Mouse (Mus musculus) midbrain, embryonic 11.5 days (tissue): ENCODE measurements at regions not wholly inside any gene's neighbourhood (a gene's known extent, or its start where the extent isn't known, plus 50 kb on each side); places are given as distances from the start of the nearest gene placed in this dataset.
A peak's percentile ranks its signal among the peaks of the same experiment; 100 is the strongest.

ENCODE experiments used
- ATAC-seq: fragments of 200-750 bp; cut with Nextera tagmentation; 2 replicates; pipeline ENCODE4 v1.8.0; 2017; ENCODE audit warnings: moderate TSS enrichment, moderate library complexity; ENCODE audit not compliant: low FRiP score
- DNase-seq: peaks from one replicate; pipeline ENCODE4 v3.0.0; 2015; ENCODE audit warnings: low spot score; ENCODE audit errors: missing footprints
- H3K27ac ChIP-seq: fragments of 300-500 bp; sonication (generic); 2 replicates; pipeline ENCODE4 v1.5.1; 2014; ENCODE audit warnings: low read depth, low read length
- H3K27me3 ChIP-seq: fragments of 300-500 bp; sonication (generic); 2 replicates; pipeline ENCODE4 v1.6.1; 2014; ENCODE audit warnings: mild to moderate bottlenecking, low read length, moderate library complexity, mixed read lengths; ENCODE audit not compliant: control insufficient read depth, insufficient read depth
- H3K36me3 ChIP-seq: fragments of 300-500 bp; sonication (generic); 2 replicates; pipeline ENCODE4 v1.6.1; 2014; ENCODE audit warnings: mild to moderate bottlenecking, low read length, moderate library complexity, mixed read lengths; ENCODE audit not compliant: control insufficient read depth, insufficient read depth
- H3K4me1 ChIP-seq: fragments of 300-500 bp; sonication (generic); 2 replicates; pipeline ENCODE4 v1.6.1; 2014; ENCODE audit warnings: low read length; ENCODE audit not compliant: control insufficient read depth, insufficient read depth
- H3K4me2 ChIP-seq: fragments of 300-500 bp; sonication (generic); 2 replicates; pipeline ENCODE4 v1.6.1; 2014; ENCODE audit warnings: mild to moderate bottlenecking, moderate library complexity
- H3K4me3 ChIP-seq: fragments of 300-500 bp; sonication (generic); 2 replicates; pipeline ENCODE4 v1.5.1; 2014; ENCODE audit warnings: low read depth, low read length
- H3K9ac ChIP-seq: fragments of 300-500 bp; sonication (generic); 2 replicates; pipeline ENCODE4 v1.6.1; 2014; ENCODE audit warnings: low read length
- H3K9me3 ChIP-seq: fragments of 300-500 bp; sonication (generic); 2 replicates; pipeline ENCODE4 v1.6.1; 2016; ENCODE audit warnings: low read length; ENCODE audit not compliant: control insufficient read depth
- WGBS: fragments of 180-500 bp; shearing (Covaris S2); extraction: QIAGEN DNeasy Blood & Tissue Kit; methylation state at CpG from one replicate; pipeline ENCODE4 v1.1.7; 2014; 5-methylcytosine and 5-hydroxymethylcytosine counted together

DNA sequence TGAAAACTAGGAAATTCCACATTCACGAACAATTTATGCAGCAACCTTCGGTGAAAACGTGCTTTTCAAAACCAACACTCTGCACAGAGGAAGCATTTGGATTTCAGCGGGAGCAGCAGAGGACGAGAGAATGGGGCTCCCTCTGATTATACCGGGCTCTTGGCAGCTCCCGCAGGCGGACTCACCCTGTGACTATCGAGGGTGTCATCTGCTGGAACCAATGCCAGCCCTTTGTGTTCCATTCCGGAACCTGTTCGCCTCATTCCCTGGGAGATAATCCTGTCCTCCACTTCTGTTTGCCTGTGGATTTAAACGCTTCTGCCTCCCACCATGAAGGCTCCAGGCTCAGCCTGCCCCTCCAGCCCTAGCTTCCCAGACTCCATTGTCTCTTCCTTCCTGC lies 77.1 kb downstream of the Utp18 start:
- DNase-seq (no peak), ATAC-seq (no peak)
- WGBS = 62% methylated on average over 12 of the region's 12 CpGs
- Histone ChIP-seq H3K9ac (no peak overlapping the region), H3K4me1 (no peaks in the 10 kb centered on the region), H3K27me3 (no peaks in the 10 kb centered on the region), H3K9me3 (no peaks in the 10 kb centered on the region), H3K36me3 (no peaks in the 10 kb centered on the region), H3K4me2 (no peak overlapping the region), H3K4me3 (no peak overlapping the region), H3K27ac (no peak overlapping the region)

DNA sequence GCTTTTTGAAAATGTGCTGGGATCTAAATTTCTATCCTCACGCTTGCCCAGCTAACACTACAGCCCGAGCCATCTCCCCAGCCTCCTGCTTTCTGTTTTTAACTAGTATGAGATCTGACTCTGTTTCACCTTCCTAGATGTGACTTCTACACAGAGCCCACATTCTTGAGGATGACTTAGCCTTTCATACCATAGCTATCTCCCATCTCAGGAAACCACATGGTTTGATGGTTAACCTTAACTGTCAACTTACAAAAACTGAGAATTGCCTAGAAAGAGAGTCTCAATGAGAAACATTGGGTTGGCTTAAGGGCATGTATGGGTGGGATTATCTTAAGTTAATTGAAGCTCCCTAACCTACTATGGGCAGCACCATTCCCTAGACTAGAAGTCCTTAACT lies 78.4 kb downstream of the Utp18 start:
- ATAC-seq = no peak
- Histone ChIP-seq H3K4me3 (no peak overlapping the region), H3K9me3 (no peaks in the 10 kb centered on the region), H3K36me3 (no peaks in the 10 kb centered on the region), H3K4me2 (no peak overlapping the region), H3K4me1 (no peaks in the 10 kb centered on the region), H3K27me3 (no peaks in the 10 kb centered on the region), H3K9ac (no peak overlapping the region), H3K27ac (no peak overlapping the region)
- 95% methylated on average over 2 of the region's 2 CpGs for WGBS
- DNase-seq = no peak

DNA sequence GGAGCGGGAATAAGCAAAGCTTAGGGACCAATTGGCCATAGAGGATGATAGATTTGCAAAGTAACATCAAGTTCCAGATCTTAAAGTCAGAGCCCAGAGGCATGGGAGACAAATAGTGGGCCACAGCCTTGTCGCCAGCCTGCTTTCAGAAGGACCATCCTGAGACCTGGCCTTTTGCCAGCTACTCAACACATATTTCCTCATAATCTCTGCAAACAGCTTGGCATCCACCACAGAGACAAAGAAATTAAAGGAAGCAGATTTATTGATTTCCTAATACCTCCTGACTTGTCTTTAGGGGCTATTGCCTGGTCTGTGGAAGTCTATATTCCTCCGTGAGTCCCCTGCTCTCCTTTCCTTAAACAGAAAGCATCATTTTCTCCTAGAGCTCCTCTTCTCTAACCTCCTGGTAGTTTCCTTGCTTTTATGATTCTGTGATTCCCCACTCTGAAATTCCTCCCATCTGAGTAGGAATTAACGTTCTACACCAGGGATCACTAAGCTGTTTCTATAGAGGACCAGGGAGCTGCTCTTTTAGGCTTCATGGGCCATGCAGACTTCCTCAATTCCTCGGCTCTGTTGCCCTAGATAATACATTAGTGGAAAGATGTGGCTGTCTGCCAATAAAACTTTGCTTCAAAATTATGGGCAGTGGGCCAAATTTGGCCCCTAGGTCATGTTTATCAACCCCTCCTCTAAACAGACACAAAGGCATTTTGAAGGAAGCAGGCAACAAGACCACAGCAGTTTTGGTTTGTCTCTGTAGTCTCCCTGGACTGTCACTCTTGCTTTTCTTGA lies 114.2 kb downstream of the Utp18 start:
- 84% methylated on average over 5 of the region's 5 CpGs for WGBS
- H3K9me3 ChIP-seq = no peaks in the 10 kb centered on the region
- no peaks in the 10 kb centered on the region for H3K27me3 ChIP-seq
- no peak overlapping the region for H3K4me2 ChIP-seq
- ATAC-seq = no peak
- H3K27ac ChIP-seq = no peak overlapping the region
- no peaks in the 10 kb centered on the region for H3K36me3 ChIP-seq
- H3K4me1 ChIP-seq = no peaks in the 10 kb centered on the region
- no peak overlapping the region for H3K9ac ChIP-seq
- no peak overlapping the region for H3K4me3 ChIP-seq
- peak; percentile 73 for DNase-seq

DNA sequence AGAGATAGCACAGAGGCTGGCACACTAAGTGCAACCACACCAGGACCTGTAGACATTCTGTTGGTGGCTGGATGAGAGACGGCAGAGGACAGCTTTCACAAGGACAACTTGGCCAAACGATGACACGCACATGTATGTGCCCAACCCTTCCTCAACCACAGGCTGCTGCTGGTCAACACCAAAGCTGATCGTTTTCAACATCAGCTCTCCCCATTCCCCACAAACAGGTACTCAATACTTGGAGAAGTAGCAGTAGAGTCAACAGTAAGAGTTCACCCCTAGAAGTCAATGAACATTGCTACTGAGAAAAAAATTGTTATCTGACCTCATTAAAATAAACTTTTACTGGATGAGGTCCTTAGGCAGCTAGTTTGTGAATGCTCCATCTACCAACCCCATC lies 119.6 kb downstream of the Utp18 start:
- peak; percentile 73 for DNase-seq
- H3K4me3 ChIP-seq = no peak overlapping the region
- H3K4me1 ChIP-seq = 0 out of 2 replicates have a peak, but pooled peaks cover 3% of the 10 kb centered on the region
- H3K9me3 ChIP-seq = no peaks in the 10 kb centered on the region
- no peak overlapping the region for H3K9ac ChIP-seq
- no peak overlapping the region for H3K4me2 ChIP-seq
- ATAC-seq = no peak
- no peaks in the 10 kb centered on the region for H3K27me3 ChIP-seq
- H3K36me3 ChIP-seq = no peaks in the 10 kb centered on the region
- 91% methylated on average over 4 of the region's 4 CpGs for WGBS
- no peak overlapping the region for H3K27ac ChIP-seq

DNA sequence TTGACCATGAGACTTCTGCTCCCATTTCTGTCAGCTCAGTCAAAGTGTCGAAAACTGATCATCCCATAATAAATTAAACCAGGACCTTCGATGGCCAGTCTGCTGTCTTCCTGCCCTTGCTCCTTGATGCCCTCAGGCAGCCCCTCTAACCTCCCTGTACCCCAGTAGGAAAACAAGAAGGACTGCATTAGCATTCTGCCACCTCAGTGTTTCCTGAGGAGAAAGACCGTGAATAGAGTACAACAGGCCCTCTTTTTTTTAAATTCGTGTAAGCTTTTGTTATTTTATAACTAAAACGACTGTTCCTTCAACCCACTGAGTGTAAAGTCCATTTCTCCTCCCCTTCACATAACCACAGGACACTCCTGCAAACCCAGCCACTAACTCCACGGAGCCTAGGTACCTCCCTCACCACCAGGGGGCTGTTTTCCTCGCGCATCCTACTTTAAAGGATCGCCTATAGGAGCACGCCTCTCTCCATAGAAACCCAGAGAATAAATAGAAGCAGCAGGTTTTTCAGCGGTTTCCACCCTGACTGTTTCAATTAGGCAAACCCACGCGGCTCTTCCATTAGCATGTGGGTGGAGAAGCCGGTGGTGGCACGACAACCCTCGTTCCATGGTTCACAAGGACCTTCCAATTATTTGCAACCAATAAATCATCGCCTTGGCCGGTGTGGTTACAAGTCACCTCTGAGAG lies 122.6 kb downstream of the Utp18 start:
- Histone ChIP-seq H3K27ac (no peak overlapping the region), H3K4me2 (peak overlapping the region; percentile 31; the same call in 1 of the 2 replicates), H3K36me3 (no peaks in the 10 kb centered on the region), H3K27me3 (no peaks in the 10 kb centered on the region), H3K9me3 (no peaks in the 10 kb centered on the region), H3K4me1 (0 out of 2 replicates have a peak, but pooled peaks cover 3% of the 10 kb centered on the region), H3K4me3 (no peak overlapping the region), H3K9ac (no peak overlapping the region)
- peak; percentile 86 for ATAC-seq
- WGBS = 23% methylated on average over 18 of the region's 18 CpGs
- peak; percentile 90 for DNase-seq

DNA sequence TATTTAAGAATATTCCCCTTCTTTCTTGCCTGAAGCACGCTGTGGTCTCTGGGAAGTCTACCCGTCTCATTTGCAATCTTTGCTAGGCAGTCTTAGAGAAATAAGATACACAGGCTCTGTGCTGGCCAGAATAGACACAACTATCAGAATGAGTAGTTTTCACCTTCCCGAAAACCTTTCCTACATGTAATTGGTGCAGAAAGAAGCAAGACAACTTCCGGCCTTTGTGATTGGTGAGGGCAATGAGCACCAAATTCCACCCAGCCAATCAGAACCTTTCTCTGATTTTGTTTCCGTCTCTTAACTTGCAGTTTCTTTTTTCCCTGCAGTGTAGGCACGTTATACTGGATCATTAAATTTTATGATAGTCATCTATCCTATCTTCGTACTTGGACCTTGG lies 127.7 kb downstream of the Utp18 start:
- no peaks in the 10 kb centered on the region for H3K4me1 ChIP-seq
- 88% methylated on average over 7 of the region's 7 CpGs for whole genome bisulfite sequencing
- H3K9ac ChIP-seq = no peak overlapping the region
- no peak overlapping the region for H3K27ac ChIP-seq
- no peaks in the 10 kb centered on the region for H3K27me3 ChIP-seq
- ATAC-seq = no peak
- H3K4me2 ChIP-seq = no peak overlapping the region
- H3K9me3 ChIP-seq = no peaks in the 10 kb centered on the region
- DNase-seq = no peak
- no peaks in the 10 kb centered on the region for H3K36me3 ChIP-seq
- no peak overlapping the region for H3K4me3 ChIP-seq

DNA sequence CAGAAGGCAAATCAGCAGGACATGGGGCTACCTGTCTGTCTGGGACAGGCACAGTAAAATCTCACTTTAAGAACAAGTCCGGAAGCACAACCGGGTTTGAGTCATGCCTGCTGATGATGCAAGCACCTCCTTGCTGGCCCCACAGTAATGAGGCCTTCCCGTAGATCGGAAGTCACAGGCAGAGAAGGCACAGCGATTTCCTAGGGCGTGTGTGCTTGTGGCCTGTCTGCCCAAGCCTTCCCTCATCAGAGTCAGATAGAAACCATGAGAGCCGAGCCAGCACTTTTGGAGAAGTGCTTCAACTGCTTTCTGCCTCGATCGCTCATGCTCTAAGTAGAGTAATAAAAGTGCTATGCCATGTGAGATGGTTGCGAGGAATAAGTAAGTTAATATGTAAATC lies 148.9 kb downstream of the Utp18 start:
- Histone ChIP-seq H3K9ac (no peak overlapping the region), H3K27me3 (no peaks in the 10 kb centered on the region), H3K4me1 (no peaks in the 10 kb centered on the region; the same call in 1 of the 2 replicates), H3K36me3 (no peaks in the 10 kb centered on the region), H3K4me3 (no peak overlapping the region), H3K27ac (no peak overlapping the region), H3K4me2 (no peak overlapping the region), H3K9me3 (no peaks in the 10 kb centered on the region)
- 93% methylated on average over 10 of the region's 10 CpGs for WGBS
- DNase-seq = no peak
- no peak for ATAC-seq

DNA sequence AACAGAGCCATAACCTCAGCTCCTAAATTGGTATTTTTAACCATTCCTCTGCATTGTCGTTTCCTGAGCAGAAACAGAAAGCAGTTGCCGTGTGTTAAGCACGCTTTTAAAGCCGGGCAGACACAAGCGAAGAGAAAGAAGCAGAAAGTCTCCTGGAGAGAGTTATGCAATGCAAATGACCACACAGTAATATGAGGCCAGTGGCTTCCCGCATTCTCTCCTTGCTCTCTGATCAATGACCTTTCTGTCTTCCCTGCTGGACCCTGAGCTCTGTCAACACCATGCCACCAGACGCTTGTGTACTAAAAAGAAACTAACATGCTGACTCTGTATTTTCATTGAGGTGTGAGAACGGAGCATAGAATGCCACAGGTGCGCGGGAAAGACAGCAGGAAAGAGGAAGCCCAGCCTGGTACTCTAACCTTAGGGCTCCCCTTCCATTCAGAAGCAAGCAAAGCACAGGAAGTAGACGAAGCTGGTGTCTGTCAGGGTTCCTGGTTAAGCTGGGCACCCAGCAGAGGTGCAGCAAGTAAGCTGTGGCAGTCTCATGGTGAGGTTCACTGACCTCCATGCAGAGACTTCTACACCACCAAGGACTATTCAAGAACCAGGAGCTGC lies 151.9 kb downstream of the Utp18 start:
- H3K36me3 ChIP-seq = no peaks in the 10 kb centered on the region
- no peaks in the 10 kb centered on the region; the same call in 1 of the 2 replicates for H3K4me1 ChIP-seq
- no peaks in the 10 kb centered on the region for H3K9me3 ChIP-seq
- ATAC-seq (no peak), DNase-seq (peak; percentile 62)
- H3K4me3 ChIP-seq = no peak overlapping the region
- H3K9ac ChIP-seq = no peak overlapping the region
- no peak overlapping the region for H3K27ac ChIP-seq
- H3K4me2 ChIP-seq = no peak overlapping the region
- 64% methylated on average over 11 of the region's 11 CpGs for WGBS
- H3K27me3 ChIP-seq = no peaks in the 10 kb centered on the region

DNA sequence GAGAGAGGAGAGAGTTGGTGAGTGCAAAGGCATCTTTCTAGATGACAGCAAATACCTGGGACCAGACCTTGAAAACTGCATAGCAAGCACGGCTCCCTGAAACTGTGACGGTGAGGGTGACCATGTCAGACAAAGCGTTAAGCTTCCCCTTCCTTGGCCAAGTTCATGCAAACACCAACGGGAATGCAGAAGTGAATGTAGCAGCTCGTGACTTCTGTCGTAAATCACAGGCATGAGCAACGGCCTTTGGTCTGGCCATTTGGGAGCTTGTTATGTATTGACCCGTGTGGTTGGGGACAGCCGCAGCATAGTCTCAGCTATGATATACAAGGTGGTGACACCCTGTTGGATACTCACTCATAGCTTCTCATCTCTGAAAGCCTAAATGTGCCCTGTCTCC lies 156.4 kb downstream of the Utp18 start:
- no peaks in the 10 kb centered on the region for H3K9me3 ChIP-seq
- H3K9ac ChIP-seq = no peak overlapping the region
- no peaks in the 10 kb centered on the region; the same call in 1 of the 2 replicates for H3K4me1 ChIP-seq
- ATAC-seq = no peak
- H3K36me3 ChIP-seq = no peaks in the 10 kb centered on the region
- no peak overlapping the region for H3K4me2 ChIP-seq
- 93% methylated on average over 9 of the region's 9 CpGs for WGBS
- H3K27me3 ChIP-seq = no peaks in the 10 kb centered on the region
- DNase-seq = no peak
- no peak overlapping the region for H3K27ac ChIP-seq
- no peak overlapping the region for H3K4me3 ChIP-seq
